Mouse (Mus musculus) hindbrain, embryonic 15.5 days (tissue): ENCODE results near the gene Chd2. TPM values are rescaled to one million over a fixed set of nuclear protein-coding genes. Genes with fewer than 3 reads are reported as not detected.
A peak's percentile ranks its signal among the peaks of the same experiment; 100 is the strongest.

Experiments used
- ATAC-seq: fragments of 200-750 bp; cut with Nextera tagmentation; 2 replicates; pipeline ENCODE4 v1.8.0; 2017; ENCODE audit warnings: low read depth, moderate number of reproducible peaks, moderate TSS enrichment; ENCODE audit not compliant: low FRiP score
- H3K27ac ChIP-seq: fragments of 300-500 bp; sonication (generic); replicated peaks from 2 replicates; pipeline ENCODE4 v1.5.1; 2015; ENCODE audit warnings: mild to moderate bottlenecking, inconsistent platforms
- H3K27me3 ChIP-seq: fragments of 300-500 bp; sonication (generic); 2 replicates; pipeline ENCODE4 v1.6.1; 2015; ENCODE audit warnings: control low read depth, inconsistent platforms
- H3K36me3 ChIP-seq: fragments of 300-500 bp; sonication (generic); 2 replicates; pipeline ENCODE4 v1.6.1; 2015; ENCODE audit warnings: control low read depth, inconsistent platforms
- H3K4me1 ChIP-seq: fragments of 300-500 bp; sonication (generic); replicated peaks from 2 replicates; pipeline ENCODE4 v1.6.1; 2015; ENCODE audit warnings: control low read depth, inconsistent platforms
- H3K4me2 ChIP-seq: fragments of 300-500 bp; sonication (generic); 2 replicates; pipeline ENCODE4 v1.6.1; 2015; ENCODE audit warnings: moderate library complexity, mild to moderate bottlenecking, inconsistent platforms
- H3K4me3 ChIP-seq: fragments of 300-500 bp; sonication (generic); 2 replicates; pipeline ENCODE4 v1.5.1; 2015; ENCODE audit warnings: mild to moderate bottlenecking, inconsistent platforms
- H3K9ac ChIP-seq: fragments of 300-500 bp; sonication (generic); 2 replicates; pipeline ENCODE4 v1.6.1; 2015; ENCODE audit warnings: inconsistent platforms
- H3K9me3 ChIP-seq: fragments of 300-500 bp; sonication (generic); 2 replicates; pipeline ENCODE4 v1.6.1; 2016; ENCODE audit warnings: control low read depth, inconsistent platforms
- WGBS: fragments of 180-500 bp; shearing (Covaris S2); methylation state at CpG from one replicate; pipeline ENCODE4 v1.1.7; 2015; 5-methylcytosine and 5-hydroxymethylcytosine counted together
- polyA plus RNA-seq: library from polyadenylated mRNA; unstranded; fragments of >200 nt; fragmentation: Nextera tagmentation; extraction: Ambion mirVana; gene quantifications from 2 replicates; pipeline ENCODE4 v1.2.1, GENCODE M21; 2015

Chd2 gene
- polyA plus RNA-seq, 1 experiment from 2014 or later = 34.9 TPM

- no peaks in the 10 kb centered on the region for H3K9me3 ChIP-seq
- no peaks in the 10 kb centered on the region for H3K4me1 ChIP-seq
- ATAC-seq = peak; percentile 79
- peaks cover 46% of the 10 kb centered on the region for H3K36me3 ChIP-seq
- no peak overlapping the region for H3K4me3 ChIP-seq
- no peak overlapping the region for H3K9ac ChIP-seq
- H3K27me3 ChIP-seq = no peaks in the 10 kb centered on the region
- peak overlapping the region; percentile 53; the same call in 1 of the 2 replicates for H3K27ac ChIP-seq
- 80% methylated on average over 6 of the region's 6 CpGs for WGBS
- H3K4me2 ChIP-seq = no peak overlapping the region
These were observed 34.1 kb downstream of the Chd2 start for GRCm38 (mm10) chr7:73507491-73507890.

GRCm38 (mm10) chr7:73506852-73507251 is 34.8 kb downstream of the Chd2 start:
- Histone ChIP-seq H3K9me3 (no peaks in the 10 kb centered on the region), H3K36me3 (peaks cover 50% of the 10 kb centered on the region), H3K27me3 (no peaks in the 10 kb centered on the region), H3K9ac (no peak overlapping the region), H3K4me1 (no peaks in the 10 kb centered on the region), H3K27ac (no peak overlapping the region), H3K4me3 (no peak overlapping the region), H3K4me2 (no peak overlapping the region)
- ATAC-seq = no peak
- 100% methylated on average over 1 of the region's 1 CpGs for WGBS

- 72% methylated on average over 6 of the region's 6 CpGs for WGBS
- Histone ChIP-seq H3K9ac (no peak overlapping the region), H3K4me1 (no peaks in the 10 kb centered on the region), H3K4me2 (no peak overlapping the region), H3K27me3 (no peaks in the 10 kb centered on the region), H3K27ac (no peak overlapping the region), H3K4me3 (no peak overlapping the region), H3K9me3 (no peaks in the 10 kb centered on the region), H3K36me3 (peaks cover 60% of the 10 kb centered on the region)
- ATAC-seq = no peak
These were observed 36.4 kb downstream of the Chd2 start for GRCm38 (mm10) chr7:73505266-73505665.

- ATAC-seq = no peak
- 85% methylated on average over 2 of the region's 2 CpGs for WGBS
These were observed 43.4 kb downstream of the Chd2 start for GRCm38 (mm10) chr7:73498200-73498599.

GRCm38 (mm10) chr7:73489261-73489660 is 52.4 kb downstream of the Chd2 start:
- H3K4me2 ChIP-seq = no peak overlapping the region
- H3K36me3 ChIP-seq = peaks cover 78% of the 10 kb centered on the region
- H3K27me3 ChIP-seq = no peaks in the 10 kb centered on the region
- no peak overlapping the region for H3K4me3 ChIP-seq
- no peaks in the 10 kb centered on the region for H3K9me3 ChIP-seq
- no peak for ATAC-seq
- H3K27ac ChIP-seq = no peak overlapping the region
- WGBS = 84% methylated on average over 5 of the region's 5 CpGs
- no peak overlapping the region for H3K9ac ChIP-seq
- no peaks in the 10 kb centered on the region for H3K4me1 ChIP-seq

More at GRCm38 (mm10) chr7:73498200-73498599, 43.4 kb downstream of the Chd2 start:
- H3K27me3 ChIP-seq = no peaks in the 10 kb centered on the region
- no peak overlapping the region for H3K9ac ChIP-seq
- H3K4me2 ChIP-seq = no peak overlapping the region
- no peak overlapping the region for H3K4me3 ChIP-seq
- H3K36me3 ChIP-seq = peaks cover 82% of the 10 kb centered on the region
- no peaks in the 10 kb centered on the region for H3K9me3 ChIP-seq
- H3K27ac ChIP-seq = no peak overlapping the region
- H3K4me1 ChIP-seq = no peaks in the 10 kb centered on the region

GRCm38 (mm10) chr7:73481094-73481493 is 60.5 kb downstream of the Chd2 start:
- Histone ChIP-seq H3K27me3 (no peaks in the 10 kb centered on the region), H3K9me3 (no peaks in the 10 kb centered on the region), H3K4me1 (no peaks in the 10 kb centered on the region), H3K36me3 (peaks cover 71% of the 10 kb centered on the region), H3K27ac (no peak overlapping the region), H3K9ac (no peak overlapping the region), H3K4me2 (no peak overlapping the region), H3K4me3 (no peak overlapping the region)
- no peak for ATAC-seq
- WGBS = 85% methylated on average over 6 of the region's 6 CpGs

- Histone ChIP-seq H3K4me2 (no peak overlapping the region), H3K27me3 (no peaks in the 10 kb centered on the region), H3K9ac (no peak overlapping the region), H3K9me3 (no peaks in the 10 kb centered on the region), H3K4me1 (no peaks in the 10 kb centered on the region), H3K27ac (no peak overlapping the region), H3K4me3 (no peak overlapping the region), H3K36me3 (peaks cover 75% of the 10 kb centered on the region)
- 84% methylated on average over 3 of the region's 3 CpGs for WGBS
- ATAC-seq = no peak
These were observed 62.1 kb downstream of the Chd2 start for GRCm38 (mm10) chr7:73479506-73479905.

- H3K4me1 ChIP-seq = no peaks in the 10 kb centered on the region
- H3K9me3 ChIP-seq = no peaks in the 10 kb centered on the region
- 88% methylated on average over 11 of the region's 11 CpGs for WGBS
- H3K27ac ChIP-seq = no peak overlapping the region
- no peaks in the 10 kb centered on the region for H3K27me3 ChIP-seq
- H3K36me3 ChIP-seq = peaks cover 78% of the 10 kb centered on the region
- no peak overlapping the region for H3K4me3 ChIP-seq
- no peak overlapping the region for H3K4me2 ChIP-seq
- no peak overlapping the region for H3K9ac ChIP-seq
- no peak for ATAC-seq
These were observed 63.2 kb downstream of the Chd2 start for GRCm38 (mm10) chr7:73478157-73479058.

- WGBS = 95% methylated on average over 3 of the region's 3 CpGs
- no peak overlapping the region for H3K4me3 ChIP-seq
These were observed 73.9 kb downstream of the Chd2 start for GRCm38 (mm10) chr7:73467741-73468140.

GRCm38 (mm10) chr7:73463546-73463945 is 78.1 kb downstream of the Chd2 start:
- H3K27ac ChIP-seq = no peak overlapping the region
- no peak for ATAC-seq
- 74% methylated on average over 2 of the region's 2 CpGs for WGBS
- no peaks in the 10 kb centered on the region for H3K9me3 ChIP-seq
- no peaks in the 10 kb centered on the region for H3K27me3 ChIP-seq
- H3K4me1 ChIP-seq = no peaks in the 10 kb centered on the region
- H3K9ac ChIP-seq = no peak overlapping the region
- H3K4me2 ChIP-seq = no peak overlapping the region
- no peak overlapping the region for H3K4me3 ChIP-seq
- H3K36me3 ChIP-seq = peaks cover 81% of the 10 kb centered on the region

More at GRCm38 (mm10) chr7:73467741-73468140, 73.9 kb downstream of the Chd2 start:
- no peaks in the 10 kb centered on the region for H3K27me3 ChIP-seq
- H3K27ac ChIP-seq = no peak overlapping the region
- no peak overlapping the region for H3K4me2 ChIP-seq
- peaks cover 82% of the 10 kb centered on the region for H3K36me3 ChIP-seq
- ATAC-seq = no peak
- H3K9me3 ChIP-seq = no peaks in the 10 kb centered on the region
- no peak overlapping the region for H3K9ac ChIP-seq
- no peaks in the 10 kb centered on the region for H3K4me1 ChIP-seq

GRCm38 (mm10) chr7:73454113-73454512 is 87.5 kb downstream of the Chd2 start:
- WGBS = 77% methylated on average over 12 of the region's 12 CpGs
- ATAC-seq = no peak
- Histone ChIP-seq H3K27ac (no peak overlapping the region; the same call in 1 of the 2 replicates), H3K27me3 (no peaks in the 10 kb centered on the region), H3K4me1 (no peaks in the 10 kb centered on the region), H3K4me3 (no peak overlapping the region), H3K9ac (no peak overlapping the region), H3K36me3 (peaks cover 76% of the 10 kb centered on the region), H3K9me3 (no peaks in the 10 kb centered on the region), H3K4me2 (no peak overlapping the region)

- H3K9me3 ChIP-seq = no peaks in the 10 kb centered on the region
- H3K9ac ChIP-seq = no peak overlapping the region
- H3K4me2 ChIP-seq = no peak overlapping the region
- no peak overlapping the region for H3K4me3 ChIP-seq
- H3K4me1 ChIP-seq = no peaks in the 10 kb centered on the region
- WGBS = 98% methylated on average over 3 of the region's 3 CpGs
- no peak overlapping the region for H3K27ac ChIP-seq
- peaks cover 78% of the 10 kb centered on the region for H3K36me3 ChIP-seq
- ATAC-seq = no peak
- no peaks in the 10 kb centered on the region for H3K27me3 ChIP-seq
These were observed 89.3 kb downstream of the Chd2 start for GRCm38 (mm10) chr7:73452187-73452808.
